Mouse (Mus musculus) kidney, adult 18-20 months (tissue): ENCODE results near the gene Hist1h2bb.
A peak's percentile ranks its signal among the peaks of the same experiment; 100 is the strongest.
"Not testable (repeated sequence)": the region's sequence is repeated elsewhere in the genome, so short reads cannot be mapped to it uniquely, and the experiment has no call there.

Experiments
- DNase-seq: peaks from one replicate; pipeline ENCODE4 v3.0.0; 2021

Hist1h2bb gene

DNA sequence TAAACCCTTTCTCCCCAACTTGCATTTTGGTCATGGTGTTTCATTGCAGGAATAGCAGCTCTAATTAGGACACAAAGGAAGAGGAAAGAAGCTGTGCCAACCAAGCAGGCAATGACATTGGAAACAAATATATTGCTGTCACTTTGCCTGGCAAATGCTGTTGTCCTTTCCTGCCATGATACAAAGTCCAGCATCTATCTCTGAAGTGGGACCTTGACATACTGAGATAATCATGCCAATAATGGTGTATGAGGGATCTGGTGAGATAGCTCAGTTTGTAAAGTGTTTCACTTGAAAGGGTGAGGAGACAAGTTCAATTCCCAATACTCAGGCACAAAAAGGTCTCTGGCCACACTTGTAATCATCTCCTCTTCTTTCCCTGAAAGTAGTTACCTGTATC lies 20.2 kb downstream of the Hist1h2bb start:
- DNase-seq = no peak

DNA sequence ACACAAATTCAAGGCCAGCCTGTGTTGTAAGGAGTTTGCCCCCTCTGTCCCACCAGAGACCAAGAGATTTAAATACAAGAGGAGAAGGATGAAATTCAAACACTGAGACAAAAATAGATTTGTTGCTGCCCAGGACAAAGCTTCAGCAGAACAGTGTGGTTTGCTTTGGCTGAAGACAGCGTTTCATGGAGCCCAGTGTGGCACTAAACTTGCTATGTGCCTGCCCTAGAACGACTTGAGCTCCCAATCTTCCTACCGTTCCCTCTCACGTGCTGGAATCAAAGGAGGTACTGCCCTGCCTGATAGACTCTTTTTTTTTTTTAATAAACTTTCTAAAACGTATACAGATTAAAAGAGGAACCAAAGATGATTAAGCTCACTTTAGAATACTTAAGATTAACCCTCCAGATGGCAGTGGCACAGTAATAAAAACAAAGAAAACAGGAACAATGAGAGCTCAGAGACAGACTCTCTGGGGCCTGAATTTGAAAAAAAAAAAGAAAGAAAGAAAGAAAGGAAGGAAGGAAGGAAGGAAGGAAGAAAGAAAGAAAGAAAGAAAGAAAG lies 22.4 kb downstream of the Hist1h2bb start:
- DNase-seq = no peak

DNA sequence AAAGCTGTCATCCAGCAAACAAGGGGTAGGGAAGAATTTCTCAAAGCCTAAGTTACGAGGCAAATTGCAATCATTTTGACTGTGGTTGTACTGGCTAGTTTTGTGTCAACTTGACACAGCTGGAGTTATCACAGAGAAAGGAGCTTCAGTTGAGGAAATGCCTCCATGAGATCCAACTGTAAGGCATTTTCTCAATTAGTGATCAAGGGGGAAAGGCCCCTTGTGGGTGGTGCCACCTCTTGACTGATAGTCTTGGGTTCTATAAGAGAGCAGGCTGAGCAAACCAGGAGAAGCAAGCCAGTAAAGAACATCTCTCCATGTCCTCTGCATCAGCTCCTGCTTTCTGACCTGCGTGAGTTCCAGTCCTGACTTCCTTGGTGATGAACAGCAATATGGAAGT lies 23.1 kb downstream of the Hist1h2bb start, which contains the start of gene Trim38:
Trim38 (plus strand) TSS at position 301 of the 400 bp plus-strand sequence.
- not testable (repeated sequence) for DNase-seq

DNA sequence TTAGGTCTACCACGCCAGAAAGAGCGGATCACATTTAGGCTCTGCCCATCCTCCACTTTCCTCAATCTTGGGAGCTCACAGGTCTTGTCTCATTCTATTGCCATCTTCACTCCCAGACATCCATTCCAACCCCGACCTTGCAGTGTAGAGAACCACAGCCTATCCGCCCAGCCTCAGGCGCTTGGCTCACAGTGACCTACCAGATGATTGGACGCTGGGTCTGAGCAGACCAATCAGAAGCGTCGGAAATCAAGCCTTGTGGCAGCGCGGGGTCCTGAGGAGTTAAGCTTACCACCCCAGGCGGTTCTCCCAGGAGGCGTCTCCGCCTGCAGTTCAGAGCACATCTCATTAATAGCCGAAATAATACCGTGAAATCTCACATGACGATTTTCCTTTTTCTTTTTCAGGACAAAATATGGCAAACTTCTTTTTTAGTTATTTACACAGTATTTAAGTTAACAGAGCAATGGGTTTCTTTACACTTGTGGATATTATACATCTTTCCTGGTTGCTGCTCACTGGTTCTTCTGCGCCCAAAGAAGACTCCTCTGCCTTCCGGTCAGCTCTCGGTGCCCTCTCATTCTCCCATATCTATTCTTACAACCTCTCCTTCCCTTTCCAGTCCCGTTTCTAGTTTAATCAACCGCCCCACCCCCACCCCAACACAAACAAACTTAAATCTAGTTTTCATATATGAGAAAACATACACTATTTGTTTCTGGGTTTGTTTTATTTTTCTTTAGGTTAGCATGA lies 26.2 kb downstream of the Hist1h2bb start:
- DNase-seq = no peak

DNA sequence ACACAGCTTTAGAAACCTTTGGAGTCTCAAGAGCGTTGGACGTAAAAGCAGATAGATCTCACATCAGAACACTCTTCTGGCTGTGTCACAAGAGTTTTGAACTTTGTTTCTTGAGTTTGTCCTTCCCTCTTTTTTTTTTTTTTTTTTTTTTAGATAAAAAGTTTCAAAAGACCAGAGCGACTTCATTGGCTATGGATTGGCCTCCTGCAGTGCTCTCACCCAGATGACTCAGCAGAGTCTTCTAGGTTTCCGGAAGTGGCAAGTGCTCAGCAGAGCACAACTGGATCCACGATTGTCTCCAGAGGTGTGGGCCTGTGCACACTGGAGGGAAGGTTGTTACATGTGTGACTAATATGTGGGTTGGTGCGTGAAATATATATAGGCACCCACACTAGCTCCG lies 31.8 kb downstream of the Hist1h2bb start:
- no peak for DNase-seq

GRCm38 (mm10) chr13:23779025-23779424 lies 32.5 kb downstream of the Hist1h2bb start:
- DNase-seq = no peak

DNA sequence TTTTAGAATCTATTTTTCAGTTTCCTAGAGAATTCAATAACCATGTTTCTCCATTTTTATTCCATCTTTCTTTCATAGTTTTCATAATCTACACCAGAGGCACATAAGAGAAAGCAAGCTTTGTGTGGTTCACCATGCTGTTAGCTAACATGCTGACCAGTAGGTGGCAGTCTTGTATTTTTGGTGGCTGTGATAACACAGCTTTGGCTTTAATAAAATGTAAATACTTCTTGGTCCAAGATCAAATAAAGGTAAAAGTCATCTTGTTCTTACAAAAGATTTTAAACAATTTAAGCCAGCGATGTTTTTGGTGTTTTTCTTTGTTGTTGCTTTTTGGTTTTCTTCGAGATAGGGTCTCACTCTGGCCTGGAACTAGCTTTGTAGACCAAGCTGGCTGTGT lies 46.0 kb downstream of the Hist1h2bb start:
- peak; percentile 13 for DNase-seq
